Mouse (Mus musculus) ES-E14 (cell line): ENCODE data around the gene Il15ra.

Experiments
- HCFC1 ChIP-seq: IDR thresholded peaks from 2 replicates; pipeline ENCODE4 v1.6.1; 2012; ENCODE audit warnings: low read length, inconsistent platforms, borderline replicate concordance; ENCODE audit not compliant: insufficient read depth
- MAFK ChIP-seq: IDR thresholded peaks from 2 replicates; pipeline ENCODE4 v1.6.1; 2014; ENCODE audit warnings: mild to moderate bottlenecking, low read depth, low read length, inconsistent platforms; ENCODE audit not compliant: insufficient read depth
- ZC3H11A ChIP-seq: IDR thresholded peaks from 2 replicates; pipeline ENCODE4 v1.6.1; 2012; ENCODE audit warnings: low read depth, mild to moderate bottlenecking, inconsistent platforms, low read length, borderline replicate concordance
- ZNF384 ChIP-seq: IDR thresholded peaks from 2 replicates; pipeline ENCODE4 v1.6.1; 2012; ENCODE audit warnings: low read depth, low read length, inconsistent platforms

GRCm38 (mm10) chr2:11706746-11707065, 1.6 kb downstream of the Il15ra start:
- no peak for TF ChIP-seq HCFC1
- TF ChIP-seq ZNF384 = no peak
- no peak for TF ChIP-seq MAFK
- no peak for TF ChIP-seq ZC3H11A
